Mouse (Mus musculus) monocyte, adult 5-6 weeks (primary cell): ENCODE results near the gene Mrpl37. TPM values are rescaled to one million over a fixed set of nuclear protein-coding genes. Genes with fewer than 3 reads are reported as not detected.

ENCODE experiments used
- ATAC-seq: fragments of 153-309, 156-312 bp; replicated peaks from 2 replicates; pipeline ENCODE4 v1.8.0; 2017; ENCODE audit warnings: mild to moderate bottlenecking; ENCODE audit not compliant: low TSS enrichment, insufficient number of reproducible peaks, severe bottlenecking, poor library complexity, low FRiP score
- total RNA-seq: library from RNA; stranded (forward); fragments of 200-1000, 200-491, 200-594 nt; gene quantifications from 3 replicates; pipeline ENCODE4 v1.2.3, GENCODE M21; 2017

Gene Mrpl37
- total RNA-seq, 1 experiment from 2014 or later, result 11.1 TPM

DNA sequence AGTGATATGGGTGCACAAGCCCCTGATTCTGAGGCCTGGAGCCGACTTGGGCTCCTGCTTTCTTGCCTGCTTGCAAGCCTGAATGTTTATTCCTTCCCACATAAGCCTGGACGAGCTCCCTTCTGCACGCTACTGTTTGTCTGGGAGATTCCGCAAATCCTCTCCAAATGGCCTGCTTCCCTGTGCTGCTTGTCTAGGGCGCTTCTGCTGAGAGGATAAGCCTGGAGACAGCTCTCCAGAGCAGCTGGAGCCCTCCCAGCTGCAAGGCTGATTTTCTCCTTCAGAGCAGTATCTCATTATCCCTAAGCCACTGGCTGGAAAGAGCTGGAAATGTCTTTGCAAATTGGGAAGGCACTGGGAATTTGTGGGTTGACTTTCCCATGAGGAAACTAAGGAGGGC, 8.8 kb upstream of the Mrpl37 start:
- ATAC-seq, result no peak

GRCm38 (mm10) chr4:107072343-107072742, 5.7 kb upstream of the Mrpl37 start:
- no peak for ATAC-seq

GRCm38 (mm10) chr4:107067151-107067840, 628 bp upstream of the Mrpl37 start:
- no peak for ATAC-seq

- ATAC-seq, result no peak
Observed at GRCm38 (mm10) chr4:107064394-107065098, 2.1 kb downstream of the Mrpl37 start.

DNA sequence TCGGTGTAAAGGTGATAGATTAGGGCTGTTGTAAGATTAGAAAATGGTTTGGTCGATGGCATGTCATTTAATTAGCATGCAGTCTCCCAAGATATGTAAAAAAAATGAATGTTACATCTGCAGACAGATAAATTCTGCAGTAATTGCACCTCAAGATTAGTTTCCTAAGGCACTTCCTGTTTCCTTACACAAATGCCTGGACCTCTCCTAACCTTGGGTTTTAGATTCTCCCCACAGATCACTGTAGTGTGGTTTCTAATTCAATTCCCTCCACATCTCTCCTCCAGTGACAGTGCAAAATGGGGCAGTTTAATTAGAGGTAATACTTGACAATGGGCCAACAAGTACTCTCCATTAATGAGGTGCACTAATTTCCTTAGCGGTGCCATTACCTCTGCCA, 3.5 kb downstream of the Mrpl37 start:
- no peak for ATAC-seq

GRCm38 (mm10) chr4:107061560-107061959, 5.1 kb downstream of the Mrpl37 start:
- no peak for ATAC-seq

GRCm38 (mm10) chr4:107058781-107059180, 7.9 kb downstream of the Mrpl37 start:
- no peak for ATAC-seq

DNA sequence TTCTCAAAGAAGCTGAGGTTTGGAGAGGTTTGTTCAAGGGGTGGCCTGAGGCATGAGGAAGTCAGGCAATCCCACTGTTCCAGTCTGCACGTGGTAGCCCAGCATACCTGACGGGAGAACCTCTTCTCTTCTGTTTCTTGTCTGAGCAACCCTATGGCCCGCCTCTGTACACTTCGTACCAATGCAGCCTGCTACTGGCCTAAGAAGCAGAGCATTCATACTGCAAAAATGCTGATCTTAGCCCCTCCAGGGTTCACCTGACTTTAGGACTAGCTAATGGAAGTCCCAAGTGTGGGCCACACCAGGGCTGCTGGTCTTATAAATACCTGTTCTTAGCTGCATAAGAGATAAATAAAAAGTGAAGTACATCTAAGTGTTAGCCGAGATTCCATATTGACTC, 8.3 kb downstream of the Mrpl37 start:
- no peak for ATAC-seq

DNA sequence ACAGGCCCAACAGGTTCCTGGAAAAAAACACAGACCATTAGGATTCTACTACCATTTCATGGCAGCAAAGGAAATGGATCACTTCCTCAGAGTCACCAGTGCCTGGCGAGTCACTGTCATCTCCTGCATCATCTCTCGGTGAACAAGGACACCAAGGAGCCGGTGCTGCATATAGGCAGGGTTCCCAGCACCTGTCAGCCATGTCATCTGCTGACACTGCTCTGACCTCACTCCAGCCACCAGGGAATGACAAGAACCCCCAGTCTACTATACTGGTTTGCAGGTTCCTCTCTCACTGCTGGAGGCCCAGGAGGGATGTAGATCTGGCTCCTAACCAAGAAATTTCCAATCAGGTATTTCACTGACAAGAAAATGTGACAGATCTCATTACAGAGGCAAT, 10.6 kb downstream of the Mrpl37 start:
- no peak for ATAC-seq

- ATAC-seq, result no peak
Observed at GRCm38 (mm10) chr4:107052962-107053553, 13.6 kb downstream of the Mrpl37 start.

DNA sequence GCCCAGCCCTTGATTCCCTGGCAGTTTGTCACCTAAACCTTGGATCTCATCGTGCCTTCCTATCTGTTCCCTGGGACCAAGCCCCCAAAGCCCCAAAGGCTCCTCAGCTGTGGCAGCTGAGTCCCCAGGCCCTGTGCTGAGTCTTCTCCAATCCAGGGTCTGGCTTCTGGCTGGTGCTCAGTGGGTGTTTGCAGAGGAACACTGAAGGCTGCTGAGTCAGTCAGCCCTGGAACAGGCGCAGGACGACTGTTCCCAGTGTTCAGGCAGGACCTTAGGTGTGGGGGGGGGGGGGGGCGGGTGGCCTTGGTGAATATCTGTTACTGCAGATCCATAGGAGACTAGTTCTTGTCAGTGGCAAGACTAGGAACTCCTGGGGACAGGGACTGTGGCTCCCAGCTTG, 14.8 kb downstream of the Mrpl37 start:
- no peak for ATAC-seq

DNA sequence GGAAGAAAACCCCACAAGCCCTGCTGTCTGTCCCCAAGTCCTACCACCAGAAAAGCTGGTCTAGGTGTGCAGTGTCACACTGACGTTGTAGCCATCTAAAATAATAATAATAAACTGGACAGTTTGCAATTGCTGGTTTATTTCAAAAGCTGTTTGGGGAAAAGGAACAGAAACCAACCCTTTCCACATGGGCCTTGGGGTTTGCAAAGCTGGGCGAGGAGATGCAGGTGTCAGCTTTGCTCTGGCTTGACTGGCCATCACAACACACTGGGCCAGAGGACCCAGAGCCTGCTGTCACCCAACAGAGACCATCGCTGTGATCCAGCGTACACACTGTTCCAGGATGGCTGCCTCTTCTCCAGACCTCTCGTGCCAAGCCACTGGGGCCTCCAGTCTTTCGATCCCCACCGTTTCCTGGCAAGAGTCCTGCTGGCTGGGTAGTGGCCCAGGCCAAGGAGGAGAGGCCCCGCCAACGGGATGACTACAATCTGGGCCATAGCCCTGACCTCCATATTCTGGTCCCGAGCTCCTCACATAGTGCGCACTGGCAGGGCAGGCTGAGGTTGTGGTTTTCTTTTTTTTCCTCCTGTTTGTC, 18.0 kb downstream of the Mrpl37 start:
- ATAC-seq, result no peak

- no peak for ATAC-seq
Observed at GRCm38 (mm10) chr4:107047806-107048205, 18.9 kb downstream of the Mrpl37 start.

DNA sequence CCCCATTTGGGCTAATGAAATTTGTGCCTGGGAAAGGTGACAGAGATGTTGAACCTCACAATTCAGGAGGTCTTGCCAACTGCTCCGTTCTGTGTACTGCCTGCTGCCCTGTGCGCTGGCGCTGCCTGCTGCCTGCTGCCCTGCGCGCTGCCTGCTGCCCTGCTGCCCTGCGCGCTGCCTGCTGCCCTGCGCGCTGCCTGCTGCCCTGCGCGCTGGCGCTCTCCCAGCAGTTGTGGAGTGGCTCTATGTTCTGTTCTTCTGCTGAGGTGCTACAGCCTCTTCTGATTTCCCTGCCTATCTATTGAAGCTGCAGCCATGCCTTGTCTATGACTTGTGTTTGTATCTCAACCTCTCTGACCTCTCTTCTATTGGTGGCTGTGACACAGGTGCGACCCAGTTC, 21.5 kb downstream of the Mrpl37 start:
- ATAC-seq, result no peak

DNA sequence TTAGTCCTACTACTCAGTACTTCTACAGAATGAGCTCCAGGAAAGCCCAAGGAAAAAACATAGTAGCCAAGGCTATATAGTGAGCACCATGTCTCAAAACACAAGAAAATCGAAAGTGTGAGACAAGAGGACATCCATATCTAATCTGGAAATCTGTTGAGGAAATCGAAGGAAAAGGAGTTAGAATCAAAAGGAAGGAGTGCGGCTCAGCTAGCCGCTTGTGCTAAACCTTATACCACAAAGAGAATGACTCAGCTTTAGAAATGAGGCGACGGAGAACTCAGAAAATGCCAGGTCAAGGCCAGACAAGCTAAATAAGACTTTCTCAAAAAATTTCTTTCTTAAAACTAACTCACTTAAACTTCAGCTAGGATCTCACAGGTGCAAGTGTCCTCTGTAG, 24.4 kb downstream of the Mrpl37 start:
- ATAC-seq, result no peak

GRCm38 (mm10) chr4:107039270-107039669, 27.4 kb downstream of the Mrpl37 start:
- no peak for ATAC-seq

DNA sequence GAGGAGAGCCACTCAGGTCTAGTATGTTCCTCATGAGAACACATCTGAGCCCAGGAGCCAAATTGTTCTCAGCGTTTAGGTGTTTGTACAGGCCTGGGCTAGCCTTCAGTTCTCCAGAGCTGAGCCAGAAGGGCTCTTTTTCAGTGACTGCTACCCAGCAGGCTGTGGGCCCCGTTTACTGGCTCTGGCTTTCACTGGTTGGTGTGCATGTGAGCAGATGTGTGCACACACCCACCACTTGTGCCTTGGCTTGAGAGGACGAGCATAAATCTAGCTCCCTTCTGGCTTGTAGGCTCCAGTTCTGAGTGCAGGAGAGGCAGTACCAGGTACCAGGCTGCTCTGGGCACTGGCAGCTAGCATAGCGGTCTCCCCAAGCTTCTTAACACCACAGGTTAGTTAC, 28.4 kb downstream of the Mrpl37 start:
- no peak for ATAC-seq

DNA sequence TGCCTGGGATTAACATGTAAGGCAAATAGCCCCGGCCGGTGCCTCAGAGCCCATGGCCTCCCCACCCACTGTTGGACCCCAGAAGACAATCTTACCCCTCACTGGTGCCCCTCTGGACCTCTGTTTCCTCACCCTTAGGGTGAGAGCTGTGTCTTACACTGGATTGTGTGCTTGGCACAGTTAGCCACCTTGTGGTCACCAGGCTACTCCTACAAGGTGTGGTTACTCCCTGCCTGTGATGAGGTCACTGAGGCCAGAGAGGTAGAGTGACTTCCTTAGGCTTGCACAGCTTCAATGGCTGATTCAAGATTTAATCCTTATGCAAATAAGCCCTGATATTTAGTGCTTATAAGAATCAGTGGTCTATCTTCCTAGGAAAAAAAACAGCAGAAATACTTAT, 29.7 kb downstream of the Mrpl37 start:
- no peak for ATAC-seq

- ATAC-seq, result no peak; the same call in 1 of the 2 replicates
Observed at GRCm38 (mm10) chr4:107035689-107036088, 31.0 kb downstream of the Mrpl37 start.

- no peak for ATAC-seq
Observed at GRCm38 (mm10) chr4:107026451-107026850, 40.2 kb downstream of the Mrpl37 start.
